Mouse (Mus musculus): ENCODE results near the gene Best3.

- TF ChIP-seq CTCF (IDR thresholded peaks at IDR 0.05; ENCODE audit: low read depth, low read length) (no peak), POLR2A (IDR thresholded peaks at IDR 0.05; ENCODE audit: extremely low read depth, insufficient read depth, low read length) (no peak)
Observed at GRCm38 (mm10) chr10:116964571-116964970, 21.5 kb upstream of the Best3 start.

Measured in liver, adult 2 months (tissue).